Mouse (Mus musculus): ENCODE data around the gene Tjp1. TPM values are rescaled to one million over a fixed set of nuclear protein-coding genes. Genes with fewer than 3 reads are reported as not detected.
A peak's percentile ranks its signal among the peaks of the same experiment; 100 is the strongest.

The Tjp1 gene
- 37.7 and 41.1 TPM in 2 replicates for polyA plus RNA-seq (2015; fragmentation: Nextera tagmentation; extraction: Ambion mirVana)

- peaks cover 43% of the 10 kb centered on the region for H3K27me3 ChIP-seq
- peaks cover 6% of the 10 kb centered on the region; the same call in 1 of the 2 replicates for H3K4me1 ChIP-seq
- WGBS: 2% methylated on average over 106 of the region's 115 CpGs
Observed at GRCm38 (mm10) chr7:65527071-65528007, at the start of gene Tjp1. Gene Tjp1 (minus strand): TSS chr7:65527781.

DNA sequence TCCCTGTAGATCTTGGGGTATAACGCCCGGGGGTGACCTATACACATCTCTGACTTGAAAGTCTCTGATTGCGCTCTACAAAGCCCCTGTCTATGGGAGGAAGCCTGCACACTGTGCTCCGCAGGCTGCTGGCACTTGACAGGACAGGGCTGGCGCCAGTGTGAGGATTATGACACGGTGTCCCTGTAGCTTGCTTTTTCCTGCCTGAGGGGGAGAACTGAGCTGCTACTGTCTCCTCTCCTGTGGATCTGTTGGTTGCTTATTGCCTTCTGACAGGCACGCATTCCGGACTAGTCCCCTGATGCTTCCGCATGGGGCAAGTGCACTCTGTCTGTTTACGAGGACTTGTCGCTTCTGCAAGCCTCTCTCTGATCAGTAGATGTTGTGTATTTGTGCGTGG is 49.5 kb upstream of the Tjp1 start:
- Histone ChIP-seq H3K9ac (no peak overlapping the region), H3K36me3 (no peaks in the 10 kb centered on the region), H3K27ac (no peak overlapping the region), H3K27me3 (no peaks in the 10 kb centered on the region), H3K9me3 (no peaks in the 10 kb centered on the region), H3K4me3 (no peak overlapping the region), H3K4me1 (no peaks in the 10 kb centered on the region), H3K4me2 (no peak overlapping the region)
- WGBS: 50% methylated on average over 12 of the region's 12 CpGs
- 0 out of 2 replicates have a peak, but pooled peaks have one; percentile 23 for ATAC-seq (ENCODE audit: borderline replicate concordance, extremely low read depth, low FRiP score, low TSS enrichment)

More at GRCm38 (mm10) chr7:65527071-65528007, at the start of gene Tjp1:
- H3K36me3 ChIP-seq: no peaks in the 10 kb centered on the region
- H3K4me2 ChIP-seq: peak within 1 kb of the TSS; percentile 100
- ATAC-seq (ENCODE audit: borderline replicate concordance, extremely low read depth, low FRiP score, low TSS enrichment): 0 out of 2 replicates have a peak, but pooled peaks have one; percentile 53
- no peak within 1 kb of the TSS for H3K27ac ChIP-seq
- no peaks in the 10 kb centered on the region for H3K9me3 ChIP-seq
- H3K9ac ChIP-seq: peak within 1 kb of the TSS; percentile 31
- peak within 1 kb of the TSS; percentile 58 for H3K4me3 ChIP-seq

GRCm38 (mm10) chr7:65572731-65573130 is 45.1 kb upstream of the Tjp1 start:
- ATAC-seq (ENCODE audit: borderline replicate concordance, extremely low read depth, low FRiP score, low TSS enrichment): no peak
- WGBS: 71% methylated on average over 5 of the region's 5 CpGs

DNA sequence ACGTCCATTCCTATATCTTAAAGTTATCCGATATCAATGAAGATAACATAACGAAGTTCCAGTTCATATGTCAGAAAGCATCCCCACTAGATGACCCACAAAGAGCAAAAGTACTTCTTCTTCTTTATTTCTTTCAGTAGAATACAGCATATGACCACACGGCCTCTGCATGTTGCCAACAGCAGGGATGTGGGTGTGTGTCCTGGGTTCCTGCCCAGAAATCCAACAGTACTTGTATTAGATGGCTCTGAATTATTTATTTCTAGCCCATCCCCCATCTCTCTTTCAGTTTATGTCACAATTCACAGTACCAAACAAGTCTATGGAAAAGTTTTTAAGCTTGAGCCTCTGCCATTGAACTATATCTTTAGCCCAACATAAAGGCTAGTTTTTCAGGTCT is 43.1 kb upstream of the Tjp1 start:
- H3K36me3 ChIP-seq: no peaks in the 10 kb centered on the region
- H3K4me2 ChIP-seq: no peak overlapping the region
- H3K9ac ChIP-seq: no peak overlapping the region
- H3K27me3 ChIP-seq: no peaks in the 10 kb centered on the region
- WGBS: 66% methylated on average over 4 of the region's 4 CpGs
- ATAC-seq (ENCODE audit: borderline replicate concordance, extremely low read depth, low FRiP score, low TSS enrichment): no peak
- no peak overlapping the region for H3K4me3 ChIP-seq
- H3K9me3 ChIP-seq: no peaks in the 10 kb centered on the region
- H3K27ac ChIP-seq: no peak overlapping the region
- no peaks in the 10 kb centered on the region for H3K4me1 ChIP-seq

More at GRCm38 (mm10) chr7:65572731-65573130, 45.1 kb upstream of the Tjp1 start:
- H3K4me3 ChIP-seq: no peak overlapping the region
- H3K27me3 ChIP-seq: no peaks in the 10 kb centered on the region
- no peak overlapping the region for H3K4me2 ChIP-seq
- no peaks in the 10 kb centered on the region for H3K36me3 ChIP-seq
- H3K27ac ChIP-seq: no peak overlapping the region
- H3K4me1 ChIP-seq: no peaks in the 10 kb centered on the region
- H3K9me3 ChIP-seq: no peaks in the 10 kb centered on the region
- no peak overlapping the region for H3K9ac ChIP-seq

GRCm38 (mm10) chr7:65555996-65556395 is 28.4 kb upstream of the Tjp1 start:
- H3K4me3 ChIP-seq: no peak overlapping the region
- no peaks in the 10 kb centered on the region for H3K36me3 ChIP-seq
- no peak overlapping the region for H3K27ac ChIP-seq
- H3K4me2 ChIP-seq: no peak overlapping the region
- H3K27me3 ChIP-seq: no peaks in the 10 kb centered on the region
- ATAC-seq (ENCODE audit: borderline replicate concordance, extremely low read depth, low FRiP score, low TSS enrichment): no peak
- no peak overlapping the region for H3K9ac ChIP-seq
- 47% methylated on average over 1 of the region's 1 CpGs for WGBS
- no peaks in the 10 kb centered on the region for H3K4me1 ChIP-seq
- no peaks in the 10 kb centered on the region for H3K9me3 ChIP-seq

DNA sequence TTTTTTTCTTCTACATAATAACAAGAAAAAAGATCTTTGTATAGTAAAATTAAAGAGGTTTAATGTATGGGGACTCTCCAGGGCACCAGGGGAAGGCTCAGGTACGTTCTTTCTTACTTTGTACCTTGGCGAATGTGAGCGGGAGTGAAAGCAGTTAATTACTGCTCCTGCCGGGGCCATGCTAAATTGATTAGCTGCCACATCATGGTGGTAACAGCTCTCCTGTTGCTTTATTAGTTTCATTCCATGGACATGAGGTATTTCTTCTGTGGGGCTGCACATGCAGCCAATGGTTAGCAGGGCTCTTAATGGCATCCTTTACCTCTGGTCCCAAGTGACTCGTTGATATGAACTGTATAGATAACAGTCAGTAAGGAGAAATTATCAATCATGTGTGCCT is 18.2 kb upstream of the Tjp1 start:
- no peaks in the 10 kb centered on the region for H3K27me3 ChIP-seq
- no peak overlapping the region for H3K4me2 ChIP-seq
- no peak for ATAC-seq (ENCODE audit: borderline replicate concordance, extremely low read depth, low FRiP score, low TSS enrichment)
- no peak overlapping the region for H3K4me3 ChIP-seq
- no peaks in the 10 kb centered on the region for H3K9me3 ChIP-seq
- H3K4me1 ChIP-seq: no peaks in the 10 kb centered on the region
- no peak overlapping the region for H3K9ac ChIP-seq
- WGBS: 45% methylated on average over 5 of the region's 5 CpGs
- no peaks in the 10 kb centered on the region for H3K36me3 ChIP-seq
- H3K27ac ChIP-seq: no peak overlapping the region

- peaks cover 17% of the 10 kb centered on the region for H3K27me3 ChIP-seq
- H3K36me3 ChIP-seq: no peaks in the 10 kb centered on the region
- WGBS: 67% methylated on average over 4 of the region's 4 CpGs
- no peak overlapping the region for H3K4me3 ChIP-seq
- no peak for ATAC-seq (ENCODE audit: borderline replicate concordance, extremely low read depth, low FRiP score, low TSS enrichment)
- H3K9ac ChIP-seq: no peak overlapping the region
- H3K27ac ChIP-seq: no peak overlapping the region
- no peaks in the 10 kb centered on the region for H3K9me3 ChIP-seq
- H3K4me1 ChIP-seq: no peaks in the 10 kb centered on the region
- no peak overlapping the region for H3K4me2 ChIP-seq
Observed at GRCm38 (mm10) chr7:65532689-65533088, 5.1 kb upstream of the Tjp1 start.

DNA sequence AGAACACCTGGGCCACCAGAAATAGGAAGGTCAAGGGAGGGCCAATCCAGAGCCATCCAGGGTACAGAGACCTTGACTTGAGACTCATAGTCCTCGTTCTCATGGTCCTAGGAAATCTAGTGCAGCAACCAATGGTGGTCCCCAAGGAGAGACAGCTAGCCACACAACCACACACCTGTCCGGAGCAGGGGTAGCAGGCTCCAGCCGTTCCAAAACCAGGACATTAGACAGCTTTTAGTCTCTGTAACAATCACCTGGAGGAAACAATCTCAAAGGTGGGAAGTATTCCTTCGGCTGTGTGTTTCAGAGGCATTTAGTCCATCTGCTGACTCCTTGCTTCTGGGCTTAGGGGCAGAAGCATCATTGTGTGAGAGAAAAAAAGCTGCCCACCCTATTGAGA is 4.5 kb downstream of the Tjp1 start:
- Histone ChIP-seq H3K4me3 (no peak overlapping the region), H3K4me1 (peaks cover 13% of the 10 kb centered on the region), H3K36me3 (no peaks in the 10 kb centered on the region), H3K27me3 (peaks cover 30% of the 10 kb centered on the region), H3K9ac (no peak overlapping the region), H3K27ac (no peak overlapping the region), H3K4me2 (no peak overlapping the region), H3K9me3 (no peaks in the 10 kb centered on the region)
- ATAC-seq (ENCODE audit: borderline replicate concordance, extremely low read depth, low FRiP score, low TSS enrichment): no peak
- 84% methylated on average over 4 of the region's 4 CpGs for WGBS

DNA sequence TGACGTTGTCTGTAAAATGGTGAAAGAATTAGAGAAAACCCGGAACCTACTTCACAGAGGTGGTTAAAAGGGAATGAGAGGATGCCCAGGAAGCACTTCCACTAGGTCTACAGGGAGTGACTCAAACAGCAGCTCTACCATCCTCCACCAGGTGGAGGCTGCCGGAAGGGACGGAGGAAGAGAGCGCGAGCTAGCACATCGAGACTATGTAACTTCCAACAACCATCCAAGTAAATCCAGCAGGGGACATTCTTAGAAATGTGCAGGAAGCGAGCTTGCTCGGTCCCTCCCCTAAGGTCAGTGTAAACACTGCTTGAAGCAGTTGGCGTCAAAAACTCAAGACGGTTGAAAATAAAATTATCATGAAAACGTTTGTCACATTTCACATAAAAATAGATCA is 5.1 kb downstream of the Tjp1 start:
- Histone ChIP-seq H3K27ac (no peak overlapping the region), H3K9ac (no peak overlapping the region), H3K36me3 (no peaks in the 10 kb centered on the region), H3K27me3 (peaks cover 24% of the 10 kb centered on the region), H3K4me3 (no peak overlapping the region), H3K4me2 (no peak overlapping the region), H3K9me3 (no peaks in the 10 kb centered on the region), H3K4me1 (peaks cover 13% of the 10 kb centered on the region)
- no peak for ATAC-seq (ENCODE audit: borderline replicate concordance, extremely low read depth, low FRiP score, low TSS enrichment)
- WGBS: 54% methylated on average over 12 of the region's 12 CpGs

DNA sequence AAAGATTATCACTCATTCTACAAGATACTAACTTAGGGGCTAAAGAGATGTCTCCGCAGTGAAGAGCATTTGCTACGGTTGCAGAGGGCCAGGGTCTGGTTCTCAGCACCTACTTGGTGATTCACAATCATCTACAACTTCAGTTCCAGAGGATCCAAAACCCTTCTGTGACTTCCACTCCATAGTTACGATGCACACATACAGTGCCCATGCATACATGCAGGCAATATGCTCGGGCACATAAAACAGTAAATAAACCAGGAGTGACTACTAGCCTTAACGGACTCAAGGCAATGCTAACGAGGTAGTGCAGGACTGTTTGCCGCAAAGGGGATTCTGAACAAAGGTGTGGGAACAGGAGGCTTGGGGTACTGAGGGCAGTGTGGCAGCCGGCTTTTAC is 7.0 kb downstream of the Tjp1 start:
- Histone ChIP-seq H3K4me3 (no peak overlapping the region), H3K27ac (0 out of 2 replicates have a peak overlapping the region, but pooled peaks have one; percentile 8), H3K4me2 (no peak overlapping the region), H3K27me3 (peaks cover 7% of the 10 kb centered on the region; the same call in 1 of the 2 replicates), H3K4me1 (peaks cover 7% of the 10 kb centered on the region; the same call in 1 of the 2 replicates), H3K9ac (no peak overlapping the region), H3K36me3 (no peaks in the 10 kb centered on the region), H3K9me3 (no peaks in the 10 kb centered on the region)
- WGBS: 89% methylated on average over 8 of the region's 8 CpGs
- ATAC-seq (ENCODE audit: borderline replicate concordance, extremely low read depth, low FRiP score, low TSS enrichment): no peak

GRCm38 (mm10) chr7:65519788-65520563 is 7.6 kb downstream of the Tjp1 start:
- peaks cover 1% of the 10 kb centered on the region; the same call in 1 of the 2 replicates for H3K27me3 ChIP-seq
- H3K4me1 ChIP-seq: peaks cover 7% of the 10 kb centered on the region; the same call in 1 of the 2 replicates
- no peak overlapping the region for H3K9ac ChIP-seq
- no peak overlapping the region for H3K4me2 ChIP-seq
- peak; percentile 65; the same call in 1 of the 2 replicates for ATAC-seq (ENCODE audit: borderline replicate concordance, extremely low read depth, low FRiP score, low TSS enrichment)
- 16% methylated on average over 12 of the region's 12 CpGs for WGBS
- 0 out of 2 replicates have a peak overlapping the region, but pooled peaks have one; percentile 8 for H3K27ac ChIP-seq
- no peak overlapping the region for H3K4me3 ChIP-seq
- H3K36me3 ChIP-seq: no peaks in the 10 kb centered on the region
- no peaks in the 10 kb centered on the region for H3K9me3 ChIP-seq
